Mouse (Mus musculus) embryonic fibroblast, embryonic 13.5 days (primary cell): ENCODE measurements around the gene E330021D16Rik.

Source experiments
- CTCF ChIP-seq: IDR thresholded peaks from 2 replicates; pipeline ENCODE4 v1.5.1; 2011; ENCODE audit warnings: mild to moderate bottlenecking, control low read depth, low read length, moderate library complexity, borderline replicate concordance; ENCODE audit not compliant: insufficient read depth
- POLR2A ChIP-seq: IDR thresholded peaks from 2 replicates; pipeline ENCODE4 v1.6.1; 2011; ENCODE audit warnings: low read depth, mild to moderate bottlenecking, control low read depth, low read length, moderate library complexity

GRCm38 (mm10) chr6:136459156-136459555 is 43.8 kb upstream of the E330021D16Rik start:
- TF ChIP-seq CTCF (no peak), POLR2A (no peak)
